Comparison of ENCODE assay signal across 22 mouse cellular contexts in genomic region chr11:49872779-49873178, GRCm38 (mm10). TPM values are rescaled to one million over a fixed set of nuclear protein-coding genes. Genes with fewer than 3 reads are reported as not detected.
DNase-seq lines count a peak whose midpoint lies in the region; ATAC-seq lines count a peak whose summit lies in the region.
"Had no signal": no experiment of that assay in that cellular context is flagged by ENCODE, and none has a peak within 500 bp of the region (broad histone marks: within the 10 kb centered on the region; RNA-seq: fewer than 3 reads in every experiment).

No protein-coding gene starts in this region.

- 87% methylated on average over 6 of the region's 6 CpGs for WGBS in heart, embryonic 10.5 days
- 55% methylated on average over 6 of the region's 6 CpGs for WGBS in liver, embryonic 12.5 days (ENCODE audit: insufficient replicate concordance)

- H3K4me1 ChIP-seq in heart, embryonic 10.5 days, result peaks cover 15% of the 10 kb centered on the region
- H3K4me1 ChIP-seq in liver, embryonic 12.5 days, result peaks cover 21% of the 10 kb centered on the region

- H3K4me3 ChIP-seq in heart, embryonic 10.5 days, result no peak overlapping the region
- no peak overlapping the region for H3K4me3 ChIP-seq in liver, embryonic 12.5 days
- H3K4me3 ChIP-seq: erythroblast, embryonic 14.5 days; forebrain, embryonic 15.5 days; hindbrain, embryonic 12.5 days; layer of hippocampus, adult 2 months; midbrain, embryonic 12.5 days had no signal

- peak overlapping the region; percentile 44; the same call in 1 of the 2 replicates for H3K27ac ChIP-seq in heart, embryonic 10.5 days
- peak overlapping the region; percentile 80 for H3K27ac ChIP-seq in liver, embryonic 12.5 days
- H3K27ac ChIP-seq: forebrain, embryonic 15.5 days; hindbrain, embryonic 12.5 days; layer of hippocampus, adult 2 months; macrophage; midbrain, embryonic 12.5 days had no signal

- H3K9ac ChIP-seq in liver, embryonic 12.5 days, result peak overlapping the region; percentile 39; the same call in 1 of the 2 replicates
- H3K9ac ChIP-seq: forebrain, embryonic 15.5 days; hindbrain, embryonic 12.5 days; midbrain, embryonic 12.5 days had no signal

- intact Hi-C loops in heart, postnatal 14 days (cut with DNase I), result no loop called here

- H3K27me3 ChIP-seq in heart, embryonic 10.5 days (ENCODE audit: insufficient read depth, poor library complexity, severe bottlenecking), result no peaks in the 10 kb centered on the region
- H3K27me3 ChIP-seq in liver, embryonic 12.5 days (replicated peaks), result no peaks in the 10 kb centered on the region
- H3K27me3 ChIP-seq: forebrain, embryonic 15.5 days; hindbrain, embryonic 12.5 days; midbrain, embryonic 12.5 days had no signal

- peak overlapping the region; percentile 30; the same call in 1 of the 2 replicates for H3K4me2 ChIP-seq in liver, embryonic 12.5 days
- H3K4me2 ChIP-seq: forebrain, embryonic 15.5 days; hindbrain, embryonic 12.5 days; midbrain, embryonic 12.5 days had no signal

- no peaks in the 10 kb centered on the region for H3K9me3 ChIP-seq in heart, embryonic 10.5 days
- no peaks in the 10 kb centered on the region for H3K9me3 ChIP-seq in liver, embryonic 12.5 days (replicated peaks)
- H3K9me3 ChIP-seq: forebrain, embryonic 15.5 days; hindbrain, embryonic 12.5 days; midbrain, embryonic 12.5 days had no signal

- peaks cover 27% of the 10 kb centered on the region for H3K36me3 ChIP-seq in heart, embryonic 10.5 days
- H3K36me3 ChIP-seq in liver, embryonic 12.5 days, result peaks cover 68% of the 10 kb centered on the region

- peak; percentile 83 for DNase-seq in heart, embryonic 10.5 days (ENCODE audit: low spot score)
- no peak for DNase-seq in heart, postnatal 14 days
- peak; percentile 69 for DNase-seq in c-Kit-positive CD71-positive TER-119-negative erythroid progenitor cells, embryonic 14.5 days (ENCODE audit: low read depth)
- DNase-seq in kidney, adult 11 months, result no peak
- no peak for DNase-seq in frontal cortex, adult 2 months (ENCODE audit: extremely low spot score in 1 of 2, low spot score in 1 of 2)
- no peak for DNase-seq in frontal cortex, postnatal 14 days (ENCODE audit: low spot score in 2 of 2)
- DNase-seq: adrenal gland, postnatal 36 days; cerebellum, adult 8-10 months; kidney, adult 2 months; kidney, postnatal 14 days; thymus, postnatal 25 days had no signal

- peak; percentile 90 for ATAC-seq in liver, embryonic 12.5 days
- peak; percentile 93 for ATAC-seq in megakaryocyte-erythroid progenitor cell, adult 5-6 weeks (replicated peaks; ENCODE audit: low FRiP score, low TSS enrichment, poor library complexity, severe bottlenecking)

RNA-seq across cellular contexts. Expression of gene Mapk9, which starts 26.2 kb away (rescaled TPM):
- polyA plus RNA-seq in heart, embryonic 10.5 days (2016; fragmentation: Nextera tagmentation; extraction: Ambion mirVana), result 30.2 and 31.5 TPM in 2 replicates
- 10 to 100 TPM; 44.3 to 46.6 TPM for total RNA-seq in heart, postnatal 14 days (2021)
- polyA plus RNA-seq in liver, embryonic 12.5 days (2016; fragmentation: Nextera tagmentation; extraction: Ambion mirVana), result 34.6 and 38.2 TPM in 2 replicates
- 107 and 112 TPM in 2 replicates for total RNA-seq in megakaryocyte-erythroid progenitor cell, adult 5-6 weeks (2014; fragmentation: Nextera tagmentation)
- 94.5 and 98.9 TPM in 2 replicates for total RNA-seq in megakaryocyte-erythroid progenitor cell, adult 5-6 weeks (2017)
- polyA plus RNA-seq in frontal cortex, adult 2 months (2012; rRNA removed), result 127 and 129 TPM in 2 replicates

RNA-seq across cellular contexts. Expression of gene Rasgef1c, which starts 28.9 kb away (rescaled TPM):
- 0.17 and 0.20 TPM in 2 replicates for polyA plus RNA-seq in heart, embryonic 10.5 days (2016; fragmentation: Nextera tagmentation; extraction: Ambion mirVana)
- under 1 TPM; 0.24 to 0.72 TPM for total RNA-seq in heart, postnatal 14 days (2021)
- polyA plus RNA-seq in liver, embryonic 12.5 days (2016; fragmentation: Nextera tagmentation; extraction: Ambion mirVana), result not detected in 2 replicates
- total RNA-seq in megakaryocyte-erythroid progenitor cell, adult 5-6 weeks (2014; fragmentation: Nextera tagmentation), result 1.4 and 5.6 TPM in 2 replicates
- 1.2 TPM in 2 replicates for total RNA-seq in megakaryocyte-erythroid progenitor cell, adult 5-6 weeks (2017)
- polyA plus RNA-seq in frontal cortex, adult 2 months (2012; rRNA removed), result 45.3 and 51.3 TPM in 2 replicates
- total RNA-seq: monocyte, adult 5-6 weeks had no signal
- polyA plus RNA-seq: erythroblast, embryonic 14.5 days; heart, postnatal 0 days; lung, embryonic 16.5 days; macrophage had no signal

Comparison
In these comparisons a context has a peak if more than half of its experiments do, and no peak if none do; other contexts are left out.
1. DNase-seq: peak in heart, embryonic 10.5 days (single experiment) and c-Kit-positive CD71-positive TER-119-negative erythroid progenitor cells, embryonic 14.5 days (single experiment); none in heart, postnatal 14 days (0 of 2), kidney, adult 11 months (single experiment), frontal cortex, adult 2 months (0 of 2) and frontal cortex, postnatal 14 days (0 of 2).
2. RNA of gene Rasgef1c, which starts 28.9 kb away (polyA plus RNA-seq): 45.3 to 51.3 TPM in frontal cortex, adult 2 months; 0.17 to 0.20 TPM in heart, embryonic 10.5 days and not detected in liver, embryonic 12.5 days; every median in the first group is over 10 times any median in the second.